Mouse (Mus musculus): ENCODE data around the gene Vps33b.

Gene Vps33b

GRCm38 (mm10) chr7:80268897-80269750, at the start of gene Vps33b:
TSS of gene Vps33b (plus strand) at chr7:80269649.
- DNase-seq (ENCODE audit: low read depth in 2 of 2, low spot score in 2 of 2) = peak; percentile 91 to 94

DNA sequence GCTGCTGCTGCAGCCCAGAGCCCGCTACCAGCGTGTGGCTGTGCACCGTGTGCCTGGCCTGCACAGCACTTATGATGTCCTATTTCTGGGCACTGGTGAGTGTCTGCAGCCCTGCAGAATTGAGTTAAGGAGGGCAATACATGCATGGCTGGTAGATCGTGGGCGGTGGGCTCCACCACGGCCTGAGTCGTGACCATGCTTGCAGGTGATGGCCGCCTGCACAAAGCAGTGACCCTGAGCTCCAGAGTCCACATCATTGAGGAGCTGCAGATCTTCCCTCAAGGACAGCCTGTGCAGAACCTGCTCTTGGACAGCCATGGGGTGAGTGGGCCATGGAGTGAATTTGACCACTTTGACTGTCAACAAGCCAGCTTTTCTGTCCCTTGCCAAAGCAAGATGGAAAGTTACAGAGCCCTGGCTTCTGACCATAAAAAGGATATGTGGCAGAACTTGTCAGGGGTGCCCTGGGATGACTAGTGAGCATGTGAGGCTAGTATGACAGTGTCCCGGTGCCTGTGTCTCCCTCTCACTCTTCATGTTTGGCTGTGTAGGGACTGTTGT, 49.1 kb upstream of the Vps33b start:
- no peak for DNase-seq (ENCODE audit: low read depth in 2 of 2, low spot score in 2 of 2)

GRCm38 (mm10) chr7:80221179-80221750, 48.2 kb upstream of the Vps33b start:
- no peak for DNase-seq (ENCODE audit: low read depth in 2 of 2, low spot score in 2 of 2)

DNA sequence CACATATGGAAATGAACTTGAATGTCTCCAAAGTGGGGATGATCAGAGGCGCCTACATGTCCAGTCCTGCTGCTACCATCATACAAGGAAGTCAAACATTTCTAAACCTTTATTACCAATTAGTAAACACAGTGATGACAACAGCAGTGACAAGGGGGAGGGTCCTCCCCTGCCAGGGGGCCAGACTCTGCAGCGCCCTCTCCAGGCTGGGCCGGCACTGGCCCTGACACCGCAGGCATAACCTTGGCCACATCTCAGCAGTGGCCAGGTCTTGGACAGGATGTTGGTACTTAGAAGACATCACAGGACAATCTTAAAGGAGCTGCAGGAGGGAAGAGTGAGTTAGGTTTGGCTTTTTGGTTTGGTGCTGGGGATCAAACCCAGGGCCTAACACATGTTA, 42.4 kb upstream of the Vps33b start:
- DNase-seq (ENCODE audit: low read depth in 2 of 2, low spot score in 2 of 2) = no peak

GRCm38 (mm10) chr7:80230196-80230595, 39.3 kb upstream of the Vps33b start:
- DNase-seq (ENCODE audit: low read depth in 2 of 2, low spot score in 2 of 2) = no peak

- DNase-seq (ENCODE audit: low read depth in 2 of 2, low spot score in 2 of 2) = peak in 1 of 2 experiments; percentile 21
These were observed 37.4 kb upstream of the Vps33b start for GRCm38 (mm10) chr7:80231971-80232488.

GRCm38 (mm10) chr7:80232489-80233029, 36.9 kb upstream of the Vps33b start, which contains the start of the genes Cib1 and Gdpgp1:
TSS of gene Cib1 (minus strand) at chr7:80232813.
TSS of gene Gdpgp1 (plus strand) at chr7:80232865.
- peak; percentile 97 to 98 for DNase-seq (ENCODE audit: low read depth in 2 of 2, low spot score in 2 of 2)

- no peak for DNase-seq (ENCODE audit: low read depth in 2 of 2, low spot score in 2 of 2)
These were observed 35.6 kb upstream of the Vps33b start for GRCm38 (mm10) chr7:80233799-80234198.

DNA sequence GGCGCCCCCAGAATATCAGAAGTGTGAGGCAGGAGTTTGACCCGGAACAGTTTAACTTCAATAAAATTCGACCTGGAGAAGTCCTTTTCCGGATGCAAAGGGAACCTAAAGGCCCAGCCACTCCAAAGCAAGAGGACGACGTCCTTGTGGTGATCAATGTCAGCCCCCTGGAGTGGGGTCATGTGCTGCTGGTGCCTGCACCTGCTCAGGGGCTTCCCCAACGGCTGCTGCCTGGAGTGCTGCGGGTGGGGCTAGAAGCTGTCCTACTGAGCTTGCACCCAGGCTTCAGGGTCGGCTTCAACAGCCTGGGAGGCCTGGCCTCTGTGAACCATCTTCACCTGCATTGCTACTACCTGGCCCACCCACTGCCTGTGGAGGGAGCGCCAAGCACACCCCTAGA, 30.9 kb upstream of the Vps33b start:
- DNase-seq (ENCODE audit: low read depth in 2 of 2, low spot score in 2 of 2) = no peak

DNA sequence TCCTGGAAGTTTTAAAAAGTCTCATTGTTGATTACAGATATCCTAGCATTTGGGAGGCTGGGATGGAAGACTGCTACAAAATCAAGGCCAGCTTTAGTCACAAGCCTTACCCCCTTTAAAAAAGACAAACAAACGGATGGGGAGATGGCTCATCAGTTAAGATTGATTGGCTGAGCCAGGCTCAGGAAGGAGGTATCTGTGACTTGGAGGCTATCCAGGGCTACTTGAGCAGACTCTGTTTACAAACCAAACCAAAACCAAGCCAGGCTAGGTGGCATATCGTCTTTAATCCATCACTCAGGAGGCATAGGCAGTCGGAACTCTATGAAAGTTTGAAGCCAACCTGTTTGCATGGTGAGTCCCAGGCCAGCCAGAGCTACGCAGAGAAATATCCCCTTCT, 27.8 kb upstream of the Vps33b start:
- DNase-seq (ENCODE audit: low read depth in 2 of 2, low spot score in 2 of 2) = no peak

GRCm38 (mm10) chr7:80244851-80245250, 24.6 kb upstream of the Vps33b start:
- DNase-seq (ENCODE audit: low read depth in 2 of 2, low spot score in 2 of 2) = no peak

DNA sequence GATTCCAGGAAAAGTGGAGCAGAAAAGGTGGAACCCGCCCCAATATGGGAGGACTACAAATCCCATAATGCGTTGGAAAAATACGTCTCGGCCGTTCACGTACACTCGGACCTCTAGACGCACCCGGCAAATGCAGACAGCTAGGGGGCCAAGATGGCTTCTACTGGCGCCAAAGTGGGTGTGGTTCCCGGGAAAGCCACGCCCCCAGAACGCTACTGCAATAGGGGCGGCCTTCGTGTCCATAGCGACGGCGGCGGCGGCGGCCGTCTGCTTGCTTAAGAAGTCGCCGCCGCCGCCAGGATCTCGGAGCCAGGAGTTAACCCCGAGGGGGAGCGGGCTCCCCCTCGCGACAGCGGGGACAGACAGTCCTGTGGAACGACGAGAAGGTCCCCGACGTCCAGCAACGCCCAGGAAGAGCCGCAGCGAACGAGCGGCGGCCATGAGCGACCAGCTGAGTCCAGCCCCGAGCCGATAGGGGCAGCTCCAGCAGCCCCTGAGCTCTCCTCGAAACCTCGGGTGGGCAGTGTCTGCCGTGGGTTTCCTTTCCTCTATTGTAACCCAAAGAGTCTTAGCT, 23.2 kb upstream of the Vps33b start, which contains the start of gene Ttll13:
Gene Ttll13, plus strand, starts transcription at position 229 of the 574 bp plus-strand sequence.
- peak; percentile 89 to 93 for DNase-seq (ENCODE audit: low read depth in 2 of 2, low spot score in 2 of 2)

DNA sequence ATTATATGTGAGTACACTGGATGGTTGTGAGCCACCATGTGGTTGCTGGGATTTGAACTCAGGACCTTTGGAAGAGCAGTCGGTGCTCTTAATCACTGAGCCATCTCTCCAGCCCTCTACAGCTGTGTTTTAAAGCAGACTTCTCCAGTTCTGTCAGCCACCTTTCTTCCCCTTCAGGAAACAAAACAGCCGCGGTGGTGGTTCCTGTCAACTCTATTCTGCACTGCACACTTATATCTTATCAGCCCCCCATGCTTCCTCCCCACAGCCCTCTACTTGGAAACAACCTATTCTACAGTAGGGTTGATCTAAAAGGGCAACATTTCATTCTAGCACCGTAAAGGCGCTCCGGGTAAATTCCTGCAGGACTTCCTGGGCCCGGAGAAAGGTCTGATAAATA, 22.6 kb upstream of the Vps33b start:
- no peak for DNase-seq (ENCODE audit: low read depth in 2 of 2, low spot score in 2 of 2)

DNA sequence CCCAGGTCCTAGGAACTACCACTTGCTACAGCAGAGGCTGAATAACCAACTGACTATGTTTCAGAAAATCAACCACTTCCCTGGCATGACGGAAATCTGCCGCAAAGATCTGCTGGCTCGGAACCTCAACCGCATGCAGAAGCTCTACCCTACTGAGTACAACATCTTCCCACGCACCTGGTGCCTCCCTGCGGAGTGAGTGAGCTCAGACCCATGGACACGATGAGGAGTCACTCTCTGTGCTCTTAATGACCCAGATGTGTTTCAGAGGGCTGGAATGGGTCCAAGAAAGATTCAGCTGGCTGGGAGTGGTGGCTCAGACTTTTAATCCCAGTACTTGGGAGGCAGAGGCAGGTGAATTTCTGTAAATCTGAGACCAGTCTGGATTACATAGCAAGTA, 17.0 kb upstream of the Vps33b start:
- DNase-seq (ENCODE audit: low read depth in 2 of 2, low spot score in 2 of 2) = no peak

DNA sequence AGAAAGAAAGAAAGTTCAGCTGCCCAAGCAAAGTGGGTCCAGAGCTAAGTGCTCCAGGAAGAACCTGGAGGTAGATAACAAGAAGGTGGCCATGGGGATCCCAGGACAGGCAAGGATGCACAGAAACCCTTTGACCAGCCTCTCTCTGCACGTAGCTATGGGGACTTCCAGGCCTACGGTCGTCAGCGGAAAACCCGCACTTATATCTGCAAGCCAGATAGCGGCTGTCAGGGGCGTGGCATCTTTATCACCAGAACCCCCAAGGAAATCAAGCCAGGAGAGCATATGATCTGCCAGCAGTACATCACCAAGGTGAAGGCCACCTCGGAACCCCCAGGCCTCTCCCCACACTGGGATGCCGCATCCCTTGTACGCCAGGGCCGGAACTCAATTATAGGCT, 16.6 kb upstream of the Vps33b start:
- no peak for DNase-seq (ENCODE audit: low read depth in 2 of 2, low spot score in 2 of 2)

DNA sequence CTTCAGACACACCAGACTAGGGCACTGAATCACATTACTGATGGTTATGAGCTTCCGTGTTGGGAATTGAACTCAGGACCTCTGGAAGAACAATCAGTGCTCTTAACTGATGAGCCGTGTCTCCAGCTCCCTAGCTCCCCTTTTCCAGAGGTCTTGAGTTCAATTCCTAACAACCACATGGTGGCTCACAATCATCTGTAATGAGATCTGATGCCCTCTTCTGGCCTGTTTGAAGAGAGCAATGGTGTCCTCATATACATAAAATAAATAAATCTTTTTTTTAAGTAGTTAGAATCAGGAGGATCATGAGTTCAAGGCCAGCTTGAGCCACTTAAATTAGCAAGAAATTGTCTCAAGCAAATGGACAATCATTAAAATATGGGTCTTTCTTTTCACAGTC, 13.5 kb upstream of the Vps33b start:
- no peak for DNase-seq (ENCODE audit: low read depth in 2 of 2, low spot score in 2 of 2)

DNA sequence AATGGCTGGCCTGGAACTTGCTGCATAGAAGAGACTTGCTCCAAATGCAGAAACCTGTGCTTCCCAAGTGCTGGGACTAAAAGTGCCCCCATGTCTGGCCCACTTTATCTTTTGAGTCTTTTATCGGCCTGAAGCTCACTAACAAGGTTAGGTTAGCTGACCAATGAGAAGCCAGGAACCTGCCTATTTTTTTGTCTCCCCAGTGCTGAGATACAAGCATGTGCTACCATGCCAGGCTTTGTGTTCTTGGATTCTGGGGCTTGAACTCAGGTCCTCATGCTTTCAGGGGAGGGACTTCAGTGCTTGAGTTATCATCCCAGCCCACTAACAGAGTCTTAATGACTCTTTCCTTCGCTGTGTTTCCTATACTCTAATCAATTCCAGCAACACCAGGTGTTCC, 11.7 kb upstream of the Vps33b start:
- DNase-seq (ENCODE audit: low read depth in 2 of 2, low spot score in 2 of 2) = no peak

- DNase-seq (ENCODE audit: low read depth in 2 of 2, low spot score in 2 of 2) = peak; percentile 64 to 76
These were observed 8.7 kb upstream of the Vps33b start, which contains the start of gene Ngrn for GRCm38 (mm10) chr7:80260625-80261371. TSS of gene Ngrn (plus strand) at chr7:80261215.

- DNase-seq (ENCODE audit: low read depth in 2 of 2, low spot score in 2 of 2) = peak in 1 of 2 experiments; percentile 10
These were observed 8.0 kb upstream of the Vps33b start for GRCm38 (mm10) chr7:80261372-80261990.

- DNase-seq (ENCODE audit: low read depth in 2 of 2, low spot score in 2 of 2) = no peak
These were observed 4.8 kb upstream of the Vps33b start for GRCm38 (mm10) chr7:80264606-80265005.

All from CD8-positive naive resting alpha-beta T cell, adult 2 months (primary cell).